Mouse (Mus musculus): ENCODE data around the gene Bend4. TPM values are rescaled to one million over a fixed set of nuclear protein-coding genes. Genes with fewer than 3 reads are reported as not detected.

The Bend4 gene
- total RNA-seq, 2 experiments from 2014 or later, result 8.6 to 8.8 TPM

DNA sequence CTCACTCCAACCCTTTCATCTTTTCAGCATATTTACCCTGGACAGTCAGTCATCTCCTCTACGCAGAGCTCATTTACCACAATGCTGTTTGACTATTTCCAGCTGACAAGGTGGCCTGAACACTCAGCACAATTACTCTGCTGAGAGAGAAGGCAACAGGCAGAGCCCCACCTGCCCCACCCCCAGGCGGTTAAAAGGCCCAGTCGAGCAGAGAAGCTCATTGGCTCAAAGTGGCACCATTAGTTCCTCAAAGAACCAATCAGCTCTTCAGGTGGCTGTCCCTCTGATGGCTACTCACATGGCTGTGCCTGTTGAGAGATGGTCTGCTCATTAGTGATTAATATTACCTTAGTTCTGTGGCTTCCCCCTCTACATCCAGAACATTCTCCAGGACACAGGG is 3.5 kb downstream of the Bend4 start:
- no peak for DNase-seq (ENCODE audit: low spot score in 2 of 2)
- intact Hi-C loops (cut with DNase I), result no loop called here

DNA sequence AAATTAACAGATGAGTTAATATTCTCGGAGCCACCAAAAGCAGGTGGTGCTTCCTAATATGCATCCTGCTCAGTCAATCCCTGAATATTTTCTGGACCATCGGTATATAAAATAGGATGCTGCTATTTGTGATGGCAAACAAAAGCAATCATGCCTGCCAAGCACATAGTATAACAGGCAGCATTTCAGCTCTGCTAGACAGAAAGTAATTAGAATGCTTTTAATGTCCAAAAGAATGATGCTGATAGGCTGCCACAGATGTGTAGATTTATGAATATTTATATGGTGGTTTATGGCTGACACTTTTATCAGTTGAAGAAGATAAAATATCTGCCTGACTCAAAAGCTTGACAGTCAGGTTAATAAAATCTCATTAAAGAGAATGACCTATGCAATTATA is 4.1 kb downstream of the Bend4 start:
- DNase-seq (ENCODE audit: low spot score in 2 of 2), result no peak
- intact Hi-C loops (cut with DNase I), result no loop called here

DNA sequence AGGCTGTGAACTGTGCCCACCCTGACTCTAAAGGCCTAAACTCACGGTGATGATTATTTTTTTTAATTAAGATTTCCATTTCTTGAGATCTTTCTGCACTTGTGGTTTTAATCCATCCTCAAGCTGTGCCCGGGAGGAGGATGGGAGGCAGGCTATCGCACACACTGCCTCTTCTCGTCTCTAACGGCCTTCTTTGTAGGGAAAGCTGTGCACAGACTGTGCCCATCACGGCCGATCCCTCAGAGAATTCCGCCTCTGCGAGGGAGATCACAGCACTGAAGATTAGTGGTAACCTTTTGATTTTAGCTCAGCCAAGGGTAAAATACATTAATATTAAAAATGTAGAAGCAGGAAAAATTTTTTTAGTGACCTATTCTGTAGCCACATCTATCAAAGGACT is 4.8 kb downstream of the Bend4 start:
- no peak for DNase-seq (ENCODE audit: low spot score in 2 of 2)
- intact Hi-C loops (cut with DNase I), result no loop called here

DNA sequence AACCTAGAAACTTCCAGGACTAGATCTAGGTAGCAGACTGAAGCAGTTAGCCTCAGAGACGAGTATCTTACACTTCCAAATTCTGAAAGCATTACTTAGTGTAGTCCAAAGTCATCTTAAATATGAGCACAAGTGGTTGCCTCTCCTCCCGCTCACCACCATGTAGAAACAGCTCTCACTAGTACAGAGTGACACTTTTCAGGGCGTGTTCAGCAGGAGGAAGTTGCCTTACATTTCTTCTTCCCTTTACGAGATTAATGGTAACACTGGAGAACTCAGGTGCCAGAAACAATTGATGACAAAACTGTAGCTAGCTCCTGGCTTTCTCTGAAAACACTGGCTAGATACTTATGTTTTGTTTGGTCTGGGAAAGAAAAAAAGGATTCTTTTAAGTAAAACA is 8.7 kb downstream of the Bend4 start:
- intact Hi-C loops (cut with DNase I), result no loop called here
- no peak for DNase-seq (ENCODE audit: low spot score in 2 of 2)

DNA sequence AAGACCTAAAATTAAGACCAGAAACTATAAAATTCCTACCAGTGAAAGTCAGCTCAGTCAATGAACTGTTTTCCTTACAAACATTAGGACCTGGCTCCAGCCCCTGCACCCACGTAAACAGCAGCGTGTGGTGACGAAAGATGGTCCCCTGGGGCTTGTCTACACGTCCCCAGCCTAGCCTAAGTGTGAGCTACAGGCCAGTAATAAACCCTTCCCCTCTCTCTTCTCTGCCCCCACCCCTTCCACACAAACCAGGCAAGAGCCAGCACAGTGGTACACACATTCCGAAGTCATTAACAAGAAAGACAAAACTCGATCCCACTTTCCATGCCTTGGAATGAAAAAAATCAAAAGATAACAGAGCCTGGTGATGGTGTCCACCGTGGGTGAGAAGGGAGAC is 16.6 kb downstream of the Bend4 start:
- intact Hi-C loops (cut with DNase I), result no loop called here
- no peak for DNase-seq (ENCODE audit: low spot score in 2 of 2)

DNA sequence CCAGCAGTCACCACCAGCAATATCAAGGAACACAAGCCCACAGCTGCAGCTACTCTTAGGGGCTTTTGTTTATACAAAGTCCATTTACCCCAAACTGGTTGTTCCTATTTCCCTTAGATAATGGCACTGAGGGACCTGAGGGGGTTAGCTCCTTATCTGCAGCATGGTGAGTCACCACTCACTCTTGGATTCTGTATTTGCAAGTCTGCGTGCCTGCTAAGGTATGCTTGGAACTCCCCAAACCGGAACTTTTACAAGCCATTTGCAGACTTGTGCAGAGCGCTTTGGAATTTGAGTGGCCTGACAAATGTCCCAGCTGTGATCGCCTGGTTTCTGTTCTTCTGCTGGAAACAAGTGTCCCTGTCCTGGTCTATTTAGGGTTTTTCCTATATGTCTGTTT is 17.7 kb downstream of the Bend4 start:
- DNase-seq (ENCODE audit: low spot score in 2 of 2), result no peak
- intact Hi-C loops (cut with DNase I), result no loop called here

DNA sequence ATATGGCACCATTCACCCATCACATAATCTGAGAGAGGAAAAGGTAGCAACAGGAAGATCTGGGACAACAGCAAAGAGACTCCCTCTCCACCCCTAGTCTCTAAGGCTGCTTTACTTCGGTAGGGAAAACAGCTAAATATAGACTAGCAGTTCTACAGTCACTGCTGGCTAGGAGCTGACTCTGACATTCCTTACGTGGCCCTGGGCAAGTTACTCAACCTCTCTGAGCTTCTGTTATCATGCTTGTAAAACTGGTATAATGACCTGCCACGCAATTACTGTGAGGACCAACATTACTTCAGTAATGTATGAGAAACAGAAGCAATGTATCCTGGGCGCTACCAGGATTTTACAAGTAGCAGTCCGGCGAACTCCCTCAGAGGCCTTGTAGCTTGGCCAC is 19.7 kb downstream of the Bend4 start:
- intact Hi-C loops (cut with DNase I), result no loop called here
- DNase-seq (ENCODE audit: low spot score in 2 of 2), result no peak

DNA sequence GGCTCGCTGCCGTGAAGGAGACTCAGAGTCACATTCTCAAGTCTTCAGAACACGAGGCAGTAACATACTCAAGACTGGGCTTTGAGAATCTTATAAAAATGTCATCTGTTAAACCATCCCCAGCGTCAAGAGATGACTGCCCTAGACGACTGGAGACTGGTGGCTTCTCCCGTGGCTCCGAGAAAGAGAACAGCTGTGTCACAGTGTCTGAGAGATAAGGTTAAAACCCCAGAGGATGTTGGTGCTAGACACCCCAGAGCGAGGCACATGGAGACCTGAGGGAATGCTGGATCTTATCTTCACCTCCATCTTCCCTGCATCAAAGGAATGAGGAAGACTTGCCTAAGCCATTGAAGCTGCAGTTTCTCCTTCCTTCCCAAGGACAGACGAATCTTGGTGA is 23.2 kb downstream of the Bend4 start:
- no peak for DNase-seq (ENCODE audit: low spot score in 2 of 2)
- intact Hi-C loops (cut with DNase I), result no loop called here

DNA sequence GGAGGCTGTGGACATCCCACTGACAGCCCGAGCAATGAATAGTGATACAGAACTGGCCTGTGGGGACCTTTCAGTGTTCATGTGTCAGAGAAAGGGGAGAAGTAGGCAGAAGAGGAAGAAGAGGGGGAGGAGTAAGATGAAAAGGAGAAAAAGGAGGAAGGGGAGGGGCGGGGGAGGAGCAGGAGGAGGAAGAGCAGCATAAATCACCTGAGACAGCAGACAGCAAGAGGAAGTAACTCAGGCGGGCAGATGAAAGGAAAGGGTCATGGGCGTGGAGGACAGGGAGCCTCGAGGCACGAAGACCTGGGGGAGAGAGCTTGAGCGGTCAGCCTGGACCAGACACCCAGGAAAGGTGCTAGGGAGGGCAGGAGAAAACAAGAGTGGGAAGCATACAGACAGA is 23.7 kb downstream of the Bend4 start:
- DNase-seq (ENCODE audit: low spot score in 2 of 2), result no peak
- intact Hi-C loops (cut with DNase I), result no loop called here

DNA sequence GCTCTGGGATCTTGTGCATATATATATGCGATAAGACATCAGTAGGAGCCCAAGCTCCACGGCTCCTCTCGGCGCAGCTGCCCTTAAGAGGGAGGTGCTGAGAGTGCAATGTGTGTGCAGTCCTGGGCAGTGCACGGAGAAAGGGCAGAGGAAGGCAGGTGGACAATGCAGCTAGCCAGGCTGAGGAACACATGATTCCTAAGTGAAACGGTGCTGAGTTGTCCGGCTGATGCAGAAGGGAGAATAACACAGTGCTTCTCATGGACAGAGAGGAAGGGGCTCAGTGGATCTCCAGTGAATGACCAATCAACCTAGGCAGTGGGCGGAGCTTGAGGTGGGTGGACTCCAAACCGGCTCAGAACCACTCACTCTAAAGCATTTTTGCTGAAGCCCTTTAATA is 26.5 kb downstream of the Bend4 start:
- intact Hi-C loops (cut with DNase I), result no loop called here
- DNase-seq (ENCODE audit: low spot score in 2 of 2), result no peak

DNA sequence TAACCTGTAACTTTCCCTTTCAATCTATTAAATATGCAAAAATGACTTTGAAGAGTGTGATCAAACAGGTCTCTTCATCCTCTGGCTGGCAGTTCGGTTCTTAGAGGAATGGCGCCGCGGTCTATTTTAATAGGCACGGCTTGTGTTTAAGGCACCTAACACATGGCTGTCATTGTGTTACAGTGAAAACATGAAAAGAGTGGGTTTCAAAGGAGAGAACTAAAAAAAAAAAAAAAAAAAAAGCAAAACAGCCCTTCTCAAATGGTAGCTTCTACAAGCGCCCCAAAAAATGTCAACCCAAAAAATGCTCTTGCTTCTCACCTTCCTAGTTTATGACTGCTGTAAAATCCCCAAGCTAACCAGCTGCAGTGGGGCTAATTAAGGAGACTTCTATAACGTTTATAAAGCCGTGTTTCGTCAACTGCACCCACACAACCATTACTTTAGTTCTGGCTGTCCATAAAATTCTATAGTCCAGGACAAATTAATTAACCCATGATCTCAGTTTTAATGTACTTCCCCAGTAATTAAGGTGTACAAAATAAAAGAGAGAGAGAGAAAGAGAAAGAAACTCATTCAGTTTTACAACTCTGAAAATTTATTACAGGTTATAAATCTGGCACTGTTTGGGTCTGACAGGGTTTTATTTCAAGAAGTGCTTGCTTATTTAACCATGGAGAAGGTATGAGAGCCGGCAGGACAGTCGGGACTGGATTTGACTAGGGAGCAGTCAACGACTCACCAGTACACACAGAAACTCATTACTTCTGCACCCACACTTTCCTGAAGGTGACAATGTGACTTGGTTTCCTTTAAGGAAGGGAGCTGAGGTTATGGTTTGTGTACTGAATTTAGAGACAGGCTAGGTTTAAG is 27.3 kb downstream of the Bend4 start:
- DNase-seq (ENCODE audit: low spot score in 2 of 2), result no peak

DNA sequence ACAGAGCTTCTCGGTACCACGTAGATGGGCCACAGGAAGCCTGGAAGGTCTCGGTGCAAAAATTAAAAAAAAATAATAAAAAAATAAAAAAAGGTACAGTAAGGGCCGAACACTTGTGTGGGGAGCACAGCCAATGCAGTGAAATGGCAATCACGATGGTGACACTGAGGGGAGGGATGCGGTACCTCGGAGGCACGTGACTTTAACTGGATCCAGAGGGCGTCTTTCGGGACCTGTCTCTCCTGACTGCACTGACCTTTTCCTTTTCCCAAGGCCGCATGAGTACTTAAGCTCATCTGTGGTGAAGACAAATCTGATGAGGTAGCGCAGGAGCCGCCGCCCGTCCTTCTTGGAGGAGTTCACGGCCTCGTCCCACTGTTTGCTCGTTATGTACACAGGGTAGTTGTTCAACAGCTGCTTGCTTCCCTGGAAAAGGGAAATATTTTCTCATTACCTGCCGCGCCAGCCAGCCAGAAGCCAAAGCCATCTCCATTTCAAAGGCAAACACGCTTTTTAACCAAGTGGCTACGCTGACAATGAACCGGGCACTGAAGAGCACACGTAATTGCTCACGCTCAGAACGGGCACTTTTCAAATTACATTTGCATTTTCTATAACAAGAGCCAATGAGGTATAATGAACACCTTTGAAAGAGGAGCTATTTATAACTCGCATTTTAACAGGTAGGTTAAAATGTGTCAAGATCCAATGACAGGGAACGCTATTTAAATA is 28.1 kb downstream of the Bend4 start:
- intact Hi-C loops (cut with DNase I), result no loop called here
- no peak for DNase-seq (ENCODE audit: low spot score in 2 of 2)

More for the DNA sequence above, 27.3 kb downstream of the Bend4 start:
- intact Hi-C loops (cut with DNase I), result no loop called here

DNA sequence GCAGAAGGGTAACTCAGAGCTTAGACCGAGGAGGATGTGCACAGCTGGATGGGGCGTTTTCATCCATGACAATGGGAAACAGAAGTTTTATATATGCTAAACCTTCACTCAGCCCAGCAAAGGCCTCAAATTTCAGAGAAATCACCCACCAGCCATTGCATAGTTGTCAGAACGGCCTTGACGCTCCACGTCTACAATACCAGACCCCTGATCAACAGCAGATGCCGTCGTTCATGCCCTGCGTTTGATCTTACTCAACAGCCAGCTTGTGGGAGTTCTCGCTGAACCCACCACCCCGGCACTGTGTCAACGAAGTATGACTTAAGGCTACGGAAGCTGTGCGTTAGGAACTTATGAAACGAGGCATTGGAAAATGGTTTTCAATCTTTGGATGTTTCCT is 30.9 kb downstream of the Bend4 start:
- intact Hi-C loops (cut with DNase I), result no loop called here
- no peak for DNase-seq (ENCODE audit: low spot score in 2 of 2)

DNA sequence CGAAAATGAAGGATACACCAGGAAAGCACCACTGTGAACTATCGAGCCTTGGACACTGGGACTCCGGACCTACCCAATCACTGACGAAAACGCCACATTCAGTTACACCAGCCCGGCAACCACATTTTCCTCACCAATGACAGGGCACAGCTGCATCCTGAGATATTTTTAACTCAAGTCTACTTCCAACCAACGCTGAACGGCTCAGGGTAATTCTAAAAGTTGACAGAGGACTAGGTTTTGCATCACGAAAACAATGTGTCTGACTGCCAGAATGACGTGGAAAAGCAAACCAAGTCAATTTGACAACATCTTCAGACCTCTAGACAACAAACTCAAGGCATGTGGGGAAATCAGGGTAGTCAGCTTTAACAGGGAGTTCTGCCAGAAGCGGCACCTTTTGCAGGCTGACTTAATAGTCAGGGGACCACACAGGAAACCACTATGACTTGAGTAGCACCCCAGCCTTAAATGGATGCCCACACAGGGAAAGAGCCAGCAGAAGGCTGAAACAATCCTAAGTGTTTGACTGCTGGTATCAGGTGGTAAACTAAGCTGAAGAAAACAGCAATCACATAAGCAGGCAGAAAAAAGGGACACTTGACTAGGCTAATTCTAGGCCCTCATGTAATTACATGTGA is 32.8 kb downstream of the Bend4 start:
- intact Hi-C loops (cut with DNase I), result no loop called here
- no peak for DNase-seq (ENCODE audit: low spot score in 2 of 2)

DNA sequence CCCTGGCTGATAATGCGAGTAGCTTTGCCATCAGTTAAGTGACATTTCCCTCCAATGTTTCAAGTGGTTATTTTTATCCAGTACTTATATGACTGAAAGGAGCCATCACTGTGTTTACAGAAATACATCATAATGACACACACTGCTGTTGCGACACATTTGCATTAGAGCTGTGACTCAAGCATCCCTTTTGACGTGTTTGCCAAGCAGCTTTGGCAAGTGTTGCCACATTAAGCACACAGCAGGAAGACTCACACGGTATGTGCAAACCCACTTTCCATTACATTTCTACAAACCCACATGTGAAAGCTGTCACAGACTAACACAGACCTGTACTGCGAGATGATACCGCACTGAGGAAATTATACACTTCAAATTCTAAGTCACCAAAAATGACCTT is 34.2 kb downstream of the Bend4 start:
- intact Hi-C loops (cut with DNase I), result no loop called here
- DNase-seq (ENCODE audit: low spot score in 2 of 2), result peak; percentile 15 to 31

DNA sequence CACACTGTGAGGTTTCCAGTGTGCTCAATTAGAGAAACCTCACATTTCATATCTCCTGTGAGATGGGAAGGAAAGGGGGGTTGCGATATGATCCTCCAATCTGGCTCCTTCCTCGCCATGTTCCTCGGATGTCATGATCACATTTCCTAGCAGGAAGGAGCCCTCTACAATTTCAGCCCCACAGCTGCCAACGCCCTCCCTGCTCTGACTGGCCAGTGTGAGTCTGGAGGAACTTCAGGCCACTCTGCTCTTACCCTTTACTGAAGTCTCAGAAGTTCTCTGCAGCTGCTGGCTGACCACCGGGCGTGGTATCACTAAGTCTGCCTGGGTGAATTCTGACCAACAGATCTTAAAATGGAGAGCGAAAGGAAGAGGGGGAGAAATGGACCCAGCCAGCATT is 45.6 kb downstream of the Bend4 start:
- intact Hi-C loops (cut with DNase I), result no loop called here

DNA sequence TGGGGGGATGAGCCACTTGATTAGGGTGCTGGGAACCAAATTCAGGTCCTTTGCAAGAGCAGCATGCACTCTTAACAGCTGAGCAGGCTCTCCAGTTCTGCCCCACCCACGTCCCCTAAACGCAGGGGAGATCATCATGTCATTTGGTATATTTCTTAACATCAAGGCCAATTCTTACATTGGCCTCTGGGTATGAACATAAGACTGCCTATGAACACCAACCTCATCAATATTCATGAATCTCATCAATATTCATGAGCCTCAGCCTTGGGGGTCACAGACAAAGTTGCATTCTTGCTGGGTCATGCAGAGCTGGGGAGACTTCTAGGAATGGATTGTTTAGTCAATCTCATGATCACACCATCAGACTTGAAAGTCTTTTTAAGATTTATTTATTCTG is 46.4 kb downstream of the Bend4 start:
- intact Hi-C loops (cut with DNase I), result no loop called here
- DNase-seq (ENCODE audit: low spot score in 2 of 2), result no peak

More for the DNA sequence above, 45.6 kb downstream of the Bend4 start:
- no peak for DNase-seq (ENCODE audit: low spot score in 2 of 2)

DNA sequence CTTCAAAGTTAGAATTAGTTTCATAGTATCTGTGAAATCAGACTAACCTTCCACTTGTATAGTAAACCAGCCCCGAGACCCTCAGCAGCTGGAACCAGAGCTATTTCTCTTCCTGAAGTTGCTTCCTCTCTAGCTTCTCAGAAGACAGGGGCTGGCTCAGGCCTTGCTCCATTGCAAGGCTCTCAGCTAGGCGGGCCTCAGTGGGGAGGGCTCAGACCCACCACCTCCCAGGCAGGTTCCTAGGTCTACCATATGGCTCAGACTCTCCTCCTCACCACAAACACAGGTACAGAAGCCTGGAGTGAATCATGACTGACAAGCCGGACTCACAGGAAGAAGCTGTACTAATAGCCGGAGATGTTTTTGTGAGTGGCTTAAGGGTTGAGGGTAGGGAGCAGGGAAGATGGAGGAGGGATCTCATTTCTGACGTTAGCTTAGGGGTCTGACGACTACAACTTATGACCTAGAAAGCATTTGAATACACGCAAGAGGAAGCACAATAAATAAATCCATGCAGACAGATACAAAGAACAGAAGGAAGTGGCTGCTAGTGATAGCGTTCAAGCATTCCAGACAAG is 51.0 kb downstream of the Bend4 start:
- DNase-seq (ENCODE audit: low spot score in 2 of 2), result no peak
- intact Hi-C loops (cut with DNase I), result no loop called here

DNA sequence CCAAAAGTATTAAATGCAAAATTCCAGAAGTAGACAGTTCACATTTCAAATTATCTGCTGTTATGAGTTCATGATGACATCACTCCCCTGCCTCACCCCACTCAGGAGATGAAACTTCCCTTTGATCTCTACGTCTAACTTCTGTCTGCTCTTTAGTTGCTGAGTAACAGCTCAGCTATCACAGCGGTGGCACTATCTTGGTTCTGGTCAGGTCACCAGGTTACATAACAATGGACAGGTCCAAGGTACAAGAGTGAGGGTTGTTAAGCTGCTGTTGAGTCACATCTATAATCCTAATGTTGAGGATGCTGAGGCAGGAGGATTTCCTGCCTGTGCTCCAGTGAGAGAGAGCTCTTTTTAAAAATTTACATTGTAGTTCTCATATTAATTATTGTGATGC is 65.2 kb downstream of the Bend4 start:
- no peak for DNase-seq (ENCODE audit: low spot score in 2 of 2)
- intact Hi-C loops (cut with DNase I), result no loop called here

DNA sequence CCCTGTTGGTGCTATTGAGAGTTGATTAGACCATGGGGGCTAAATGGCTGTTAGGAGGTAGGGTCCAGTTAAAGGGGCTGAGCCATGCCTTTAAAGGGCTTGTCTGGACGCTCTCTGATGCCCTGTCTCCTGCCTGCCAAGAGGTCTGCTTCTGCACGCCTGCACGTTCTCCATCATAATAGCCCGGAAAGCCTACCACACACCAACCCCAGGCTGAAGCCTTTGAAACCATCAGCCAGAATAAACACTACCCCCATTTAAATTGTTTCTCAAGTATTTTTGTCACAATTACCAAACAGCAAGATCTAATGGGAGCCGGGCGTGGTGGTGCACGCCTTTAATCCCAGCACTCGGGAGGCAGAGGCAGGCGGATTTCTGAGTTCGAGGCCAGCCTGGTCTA is 65.8 kb downstream of the Bend4 start:
- intact Hi-C loops (cut with DNase I), result no loop called here
- DNase-seq (ENCODE audit: low spot score in 2 of 2), result no peak
